Mouse (Mus musculus) cerebellum, adult 11 months (tissue): ENCODE measurements around the gene Gm17267.
"Not testable (repeated sequence)": the region's sequence is repeated elsewhere in the genome, so short reads cannot be mapped to it uniquely, and the experiment has no call there.

Experiments used
- DNase-seq: peaks from one replicate; pipeline ENCODE4 v3.0.0; 2022

Gene Gm17267

GRCm38 (mm10) chrX:126017257-126017656, at the start of gene Gm17267:
Gene Gm17267 (plus strand): TSS chrX:126017557.
- not testable (repeated sequence) for DNase-seq
